Mouse (Mus musculus) ES-E14 (cell line): Measurements from ENCODE around the gene Nos1ap.

Experiments used
- CHD2 ChIP-seq: IDR thresholded peaks from 2 replicates; pipeline ENCODE4 v1.6.1; 2014; ENCODE audit warnings: mild to moderate bottlenecking, low read depth, low read length, inconsistent platforms
- HCFC1 ChIP-seq: IDR thresholded peaks from 2 replicates; pipeline ENCODE4 v1.6.1; 2012; ENCODE audit warnings: low read length, inconsistent platforms, borderline replicate concordance; ENCODE audit not compliant: insufficient read depth
- MAFK ChIP-seq: IDR thresholded peaks from 2 replicates; pipeline ENCODE4 v1.6.1; 2014; ENCODE audit warnings: mild to moderate bottlenecking, low read depth, low read length, inconsistent platforms; ENCODE audit not compliant: insufficient read depth
- ZC3H11A ChIP-seq: IDR thresholded peaks from 2 replicates; pipeline ENCODE4 v1.6.1; 2012; ENCODE audit warnings: low read depth, mild to moderate bottlenecking, inconsistent platforms, low read length, borderline replicate concordance
- ZNF384 ChIP-seq: IDR thresholded peaks from 2 replicates; pipeline ENCODE4 v1.6.1; 2012; ENCODE audit warnings: low read depth, low read length, inconsistent platforms

GRCm38 (mm10) chr1:170495538-170496183 lies 94.0 kb downstream of the Nos1ap start:
- TF ChIP-seq HCFC1 (no peak), ZC3H11A (no peak), ZNF384 (no peak), MAFK (no peak), CHD2 (no peak)
